Mouse (Mus musculus): Measurements from ENCODE around the gene Eno3. TPM values are rescaled to one million over a fixed set of nuclear protein-coding genes. Genes with fewer than 3 reads are reported as not detected.

Gene Eno3
- total RNA-seq, 1 experiment, result 31.7 TPM

DNA sequence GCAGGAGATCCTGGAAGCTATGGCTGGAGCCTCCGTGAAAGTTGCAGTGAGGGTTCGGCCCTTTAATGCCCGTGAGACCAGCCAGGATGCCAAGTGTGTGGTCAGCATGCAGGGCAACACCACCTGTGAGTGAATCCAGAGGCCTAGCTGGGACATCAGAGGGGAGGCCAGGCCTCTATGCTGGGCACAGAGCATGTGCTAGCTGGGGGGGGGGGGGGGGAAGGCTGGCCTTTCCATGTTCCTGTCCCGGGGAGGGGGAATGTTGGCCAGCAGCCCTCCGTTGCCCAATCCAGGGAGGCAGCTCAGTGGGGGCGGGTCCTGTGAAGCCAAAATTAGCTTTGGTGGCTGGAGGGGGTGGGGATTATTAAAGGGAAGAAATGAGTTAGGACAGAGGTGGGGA, 45.8 kb downstream of the Eno3 start:
- Histone ChIP-seq H3K9ac (ENCODE audit: insufficient read depth, low read depth, low read length, poor library complexity, severe bottlenecking) (no peak overlapping the region), H3K4me3 (ENCODE audit: insufficient read depth in 1 of 2, low read depth in 1 of 2, low read length in 2 of 2, poor library complexity in 1 of 2, severe bottlenecking in 1 of 2) (no peak overlapping the region), H3K36me3 (ENCODE audit: control insufficient read depth, insufficient read depth, low read length, poor library complexity, severe bottlenecking) (peaks cover 32% of the 10 kb centered on the region), H3K4me1 (ENCODE audit: control insufficient read depth in 2 of 2, insufficient read depth in 2 of 2, low read length in 2 of 2, poor library complexity in 1 of 2) (peaks cover 0 to 14% of the 10 kb centered on the region in 2 experiments; a peak in 2 of 4 replicates), H3K9me3 (ENCODE audit: control insufficient read depth, insufficient read depth, low read depth, low read length) (no peaks in the 10 kb centered on the region), H3K27ac (ENCODE audit: insufficient read depth, low read depth, low read length, poor library complexity, severe bottlenecking) (no peak overlapping the region)
- no peak for TF ChIP-seq ZC3H11A (IDR thresholded peaks at IDR 0.05; ENCODE audit: borderline replicate concordance, low read depth, low read length)
- no peak for TF ChIP-seq ZNF384 (IDR thresholded peaks at IDR 0.05; ENCODE audit: low read depth, low read length)
- no peak for TF ChIP-seq CHD2 (IDR thresholded peaks at IDR 0.05; ENCODE audit: low read depth, low read length)
- TF ChIP-seq HCFC1 (IDR thresholded peaks at IDR 0.05; ENCODE audit: borderline replicate concordance, insufficient read depth, low read length), result no peak
- no peak for TF ChIP-seq MAFK (IDR thresholded peaks at IDR 0.05; ENCODE audit: insufficient read depth, low read depth, low read length)
- DNase-seq (ENCODE audit: low read depth, low spot score), result no peak
- in situ Hi-C loops (cut with MboI; ENCODE audit: low sequenced_read_pairs in 2 of 2, unreplicated experiment in 2 of 2), result no loop called here

DNA sequence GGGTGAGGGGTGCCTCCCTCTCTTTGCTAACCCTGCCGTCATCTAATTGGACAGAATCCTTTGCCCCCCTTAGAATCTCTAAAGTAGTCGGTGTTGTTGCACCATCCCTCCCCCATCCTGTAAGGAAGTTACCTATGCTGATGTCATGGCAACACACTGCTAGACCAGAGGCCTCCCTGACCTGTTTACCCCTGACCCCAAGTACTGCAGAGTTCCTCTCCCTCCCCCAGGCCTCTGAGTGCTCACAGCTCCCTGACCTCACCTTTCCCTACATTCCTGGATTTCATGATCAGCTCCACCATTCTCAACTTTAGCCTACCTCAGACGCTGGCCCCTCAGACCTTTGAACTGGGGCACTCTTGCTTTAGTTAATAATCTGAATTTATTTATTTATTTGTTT, 49.1 kb downstream of the Eno3 start:
- H3K9me3 ChIP-seq (ENCODE audit: control insufficient read depth, insufficient read depth, low read depth, low read length), result no peaks in the 10 kb centered on the region
- H3K36me3 ChIP-seq (ENCODE audit: control insufficient read depth, insufficient read depth, low read length, poor library complexity, severe bottlenecking), result peaks cover 50% of the 10 kb centered on the region
- no peak overlapping the region for H3K9ac ChIP-seq (ENCODE audit: insufficient read depth, low read depth, low read length, poor library complexity, severe bottlenecking)
- no peak overlapping the region for H3K27ac ChIP-seq (ENCODE audit: insufficient read depth, low read depth, low read length, poor library complexity, severe bottlenecking)
- in situ Hi-C loops (cut with MboI; ENCODE audit: low sequenced_read_pairs in 2 of 2, unreplicated experiment in 2 of 2), result no loop called here
- TF ChIP-seq ZC3H11A (IDR thresholded peaks at IDR 0.05; ENCODE audit: borderline replicate concordance, low read depth, low read length), result no peak
- TF ChIP-seq HCFC1 (IDR thresholded peaks at IDR 0.05; ENCODE audit: borderline replicate concordance, insufficient read depth, low read length), result no peak
- TF ChIP-seq CHD2 (IDR thresholded peaks at IDR 0.05; ENCODE audit: low read depth, low read length), result no peak
- TF ChIP-seq ZNF384 (IDR thresholded peaks at IDR 0.05; ENCODE audit: low read depth, low read length), result no peak
- TF ChIP-seq MAFK (IDR thresholded peaks at IDR 0.05; ENCODE audit: insufficient read depth, low read depth, low read length), result no peak
- H3K4me1 ChIP-seq (ENCODE audit: control insufficient read depth in 2 of 2, insufficient read depth in 2 of 2, low read length in 2 of 2, poor library complexity in 1 of 2), result peaks cover 0 to 14% of the 10 kb centered on the region in 2 experiments; a peak in 2 of 4 replicates
- DNase-seq (ENCODE audit: low read depth, low spot score), result no peak
- no peak overlapping the region for H3K4me3 ChIP-seq (ENCODE audit: insufficient read depth in 1 of 2, low read depth in 1 of 2, low read length in 2 of 2, poor library complexity in 1 of 2, severe bottlenecking in 1 of 2)

DNA sequence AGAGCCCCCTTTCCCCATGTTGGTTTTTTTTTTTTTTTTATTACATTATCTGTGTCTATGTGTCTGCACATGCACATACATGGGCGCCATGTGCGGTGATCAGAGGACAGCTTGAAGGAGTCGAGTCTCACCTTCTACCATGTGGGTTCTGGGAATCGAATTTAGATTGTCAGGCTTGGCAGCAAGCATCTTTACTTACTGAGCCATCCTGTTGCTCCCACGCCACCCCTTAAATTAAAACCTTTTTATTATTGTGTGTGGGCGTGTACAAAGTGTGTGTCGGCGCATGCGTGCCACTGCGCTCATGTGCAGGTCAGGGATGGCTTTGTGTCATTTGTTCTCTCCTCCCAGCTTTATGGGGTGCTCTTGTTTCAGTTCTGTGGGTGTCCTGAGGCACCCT, 54.0 kb downstream of the Eno3 start:
- peaks cover 40% of the 10 kb centered on the region for H3K36me3 ChIP-seq (ENCODE audit: control insufficient read depth, insufficient read depth, low read length, poor library complexity, severe bottlenecking)
- DNase-seq (ENCODE audit: low read depth, low spot score), result no peak
- in situ Hi-C loops (cut with MboI; ENCODE audit: low sequenced_read_pairs in 2 of 2, unreplicated experiment in 2 of 2), result no loop called here
- no peaks in the 10 kb centered on the region for H3K4me1 ChIP-seq (ENCODE audit: control insufficient read depth in 2 of 2, insufficient read depth in 2 of 2, low read length in 2 of 2, poor library complexity in 1 of 2)
- TF ChIP-seq MAFK (IDR thresholded peaks at IDR 0.05; ENCODE audit: insufficient read depth, low read depth, low read length) (no peak), ZNF384 (IDR thresholded peaks at IDR 0.05; ENCODE audit: low read depth, low read length) (no peak), HCFC1 (IDR thresholded peaks at IDR 0.05; ENCODE audit: borderline replicate concordance, insufficient read depth, low read length) (no peak), ZC3H11A (IDR thresholded peaks at IDR 0.05; ENCODE audit: borderline replicate concordance, low read depth, low read length) (no peak), CHD2 (IDR thresholded peaks at IDR 0.05; ENCODE audit: low read depth, low read length) (no peak)
- no peak overlapping the region for H3K27ac ChIP-seq (ENCODE audit: insufficient read depth, low read depth, low read length, poor library complexity, severe bottlenecking)
- H3K9ac ChIP-seq (ENCODE audit: insufficient read depth, low read depth, low read length, poor library complexity, severe bottlenecking), result no peak overlapping the region
- H3K9me3 ChIP-seq (ENCODE audit: control insufficient read depth, insufficient read depth, low read depth, low read length), result no peaks in the 10 kb centered on the region
- H3K4me3 ChIP-seq (ENCODE audit: insufficient read depth in 1 of 2, low read depth in 1 of 2, low read length in 2 of 2, poor library complexity in 1 of 2, severe bottlenecking in 1 of 2), result no peak overlapping the region

Other genes with a start within 250 kb of the Eno3 start
- gene Pelp1, start 247.2 kb upstream of the Eno3 start, total RNA-seq (2012; rRNA removed), result 76.5 and 77.5 TPM in 2 replicates
- 30.6 and 43.1 TPM in 2 replicates for gene Arrb2, start 224.6 kb upstream of the Eno3 start, total RNA-seq (2012; rRNA removed)
- 29.1 and 31.2 TPM in 2 replicates for gene Med11, start 205.3 kb upstream of the Eno3 start, total RNA-seq (2012; rRNA removed)
- 0.54 and 1.5 TPM in 2 replicates for gene Zmynd15, start 197.8 kb upstream of the Eno3 start, total RNA-seq (2012; rRNA removed)
- gene Cxcl16, start 197.2 kb upstream of the Eno3 start, total RNA-seq (2012; rRNA removed), result 2.9 and 6.6 TPM in 2 replicates
- 3.8 and 4.6 TPM in 2 replicates for gene Tm4sf5, start 152.0 kb upstream of the Eno3 start, total RNA-seq (2012; rRNA removed)
- not detected in 2 replicates for gene Vmo1, start 142.6 kb upstream of the Eno3 start, total RNA-seq (2012; rRNA removed)
- gene Gltpd2, start 138.0 kb upstream of the Eno3 start, total RNA-seq (2012; rRNA removed), result 0.42 and 0.54 TPM in 2 replicates
- gene Psmb6, start 131.8 kb upstream of the Eno3 start, total RNA-seq (2012; rRNA removed), result 506 and 612 TPM in 2 replicates
- not detected in 2 replicates for gene Gm40193, start 124.3 kb upstream of the Eno3 start, total RNA-seq (2012; rRNA removed)
- 4.4 and 6.3 TPM in 2 replicates for gene Pld2, start 117.1 kb upstream of the Eno3 start, total RNA-seq (2012; rRNA removed)
- gene Mink1, start 94.3 kb upstream of the Eno3 start, total RNA-seq (2012; rRNA removed), result 23.0 and 27.5 TPM in 2 replicates
- gene 4930544D05Rik, start 41.4 kb upstream of the Eno3 start, total RNA-seq (2012; rRNA removed), result 0.45 and 0.53 TPM in 2 replicates
- 1.2 TPM in 1 of 2 replicates, not detected in the other for gene Chrne, start 38.0 kb upstream of the Eno3 start, total RNA-seq (2012; rRNA removed)
- gene Gp1ba, start 18.1 kb upstream of the Eno3 start, total RNA-seq (2012; rRNA removed), result 0.45 and 0.85 TPM in 2 replicates
- gene Rnf167, start 10.0 kb upstream of the Eno3 start, total RNA-seq (2012; rRNA removed), result 113 and 157 TPM in 2 replicates
- 84.5 and 97.4 TPM in 2 replicates for gene Slc25a11, start 9.7 kb upstream of the Eno3 start, total RNA-seq (2012; rRNA removed)
- gene Pfn1, start 2.6 kb upstream of the Eno3 start, total RNA-seq (2012; rRNA removed), result 474 and 732 TPM in 2 replicates
- gene Spag7, start 12.2 kb downstream of the Eno3 start, total RNA-seq (2012; rRNA removed), result 68.0 and 74.5 TPM in 2 replicates
- 3.9 and 5.6 TPM in 2 replicates for gene Camta2, start 30.9 kb downstream of the Eno3 start, total RNA-seq (2012; rRNA removed)
- 0.48 and 1.2 TPM in 2 replicates for gene Inca1, start 43.0 kb downstream of the Eno3 start, total RNA-seq (2012; rRNA removed)
- gene Kif1c, start 43.3 kb downstream of the Eno3 start, total RNA-seq (2012; rRNA removed), result 25.3 and 29.2 TPM in 2 replicates
- gene Zfp3, start 107.0 kb downstream of the Eno3 start, total RNA-seq (2012; rRNA removed), result 1.4 and 2.1 TPM in 2 replicates
- not detected in 2 replicates for gene Scimp, start 155.4 kb downstream of the Eno3 start, total RNA-seq (2012; rRNA removed)
- gene Rabep1, start 187.6 kb downstream of the Eno3 start, total RNA-seq (2012; rRNA removed), result 29.0 and 38.8 TPM in 2 replicates

All from ES-E14 (cell line).